Mouse (Mus musculus) C2C12 (cell line): ENCODE measurements around the gene Stab1. TPM values are rescaled to one million over a fixed set of nuclear protein-coding genes. Genes with fewer than 3 reads are reported as not detected.

Experiments
- H3K27me3 ChIP-seq: one replicate; pipeline ENCODE4 v1.6.1; 2011; ENCODE audit not compliant: control insufficient read depth, insufficient read depth, insufficient read length
- H3K36me3 ChIP-seq: one replicate; pipeline ENCODE4 v1.6.1; 2011; ENCODE audit not compliant: control insufficient read depth, insufficient read depth
- H3K4me3 ChIP-seq: one replicate; pipeline ENCODE4 v1.5.1; 2011; ENCODE audit warnings: mild to moderate bottlenecking, control low read depth; ENCODE audit not compliant: poor library complexity, insufficient read depth, severe bottlenecking
- H3K79me2 ChIP-seq: one replicate; pipeline ENCODE4 v1.6.1; 2011; ENCODE audit not compliant: control insufficient read depth, insufficient read depth
- H3K79me3 ChIP-seq: one replicate; pipeline ENCODE4 v1.6.1; 2011; ENCODE audit warnings: low read depth, control low read depth
- H3ac ChIP-seq: one replicate; pipeline ENCODE3; 2011; ENCODE audit warnings: low read depth; ENCODE audit not compliant: control insufficient read depth, insufficient read length
- CEBPB ChIP-seq: IDR thresholded peaks from one replicate; pipeline ENCODE4 v1.6.1; 2011; ENCODE audit warnings: low read depth, mild to moderate bottlenecking, control low read depth, moderate library complexity
- CTCF ChIP-seq: IDR thresholded peaks from one replicate; pipeline ENCODE4 v1.5.1; 2011; ENCODE audit not compliant: control insufficient read depth, insufficient read depth, insufficient read length
- FOSL1 ChIP-seq: IDR thresholded peaks from one replicate; pipeline ENCODE4 v1.8.0; 2011; ENCODE audit warnings: mild to moderate bottlenecking, low read length; ENCODE audit not compliant: poor library complexity, insufficient read depth, severe bottlenecking
- MAX ChIP-seq: IDR thresholded peaks from one replicate; pipeline ENCODE4 v1.6.1; 2011; ENCODE audit warnings: mild to moderate bottlenecking, control low read depth
- MYOD1 ChIP-seq: IDR thresholded peaks from one replicate; pipeline ENCODE4 v1.6.1; 2011; ENCODE audit warnings: low read depth; ENCODE audit not compliant: control insufficient read depth, insufficient read length
- MYOG ChIP-seq: IDR thresholded peaks from one replicate; pipeline ENCODE4 v1.6.1; 2011; ENCODE audit not compliant: control insufficient read depth, insufficient read length; ENCODE audit errors: extremely low read depth
- USF1 ChIP-seq: IDR thresholded peaks from one replicate; pipeline ENCODE4 v1.6.1; 2011; ENCODE audit warnings: low read depth, mild to moderate bottlenecking, control low read depth, moderate library complexity
- polyA plus RNA-seq: library from polyadenylated mRNA; unstranded; fragments of >200 nt; fragmentation: generic; extraction: Trizol; gene quantifications from one replicate; pipeline ENCODE4 v1.2.1, GENCODE M21; 2012; ENCODE audit warnings: missing spikeins

Gene Stab1
- polyA plus RNA-seq, 1 experiment: 0.25 TPM

DNA sequence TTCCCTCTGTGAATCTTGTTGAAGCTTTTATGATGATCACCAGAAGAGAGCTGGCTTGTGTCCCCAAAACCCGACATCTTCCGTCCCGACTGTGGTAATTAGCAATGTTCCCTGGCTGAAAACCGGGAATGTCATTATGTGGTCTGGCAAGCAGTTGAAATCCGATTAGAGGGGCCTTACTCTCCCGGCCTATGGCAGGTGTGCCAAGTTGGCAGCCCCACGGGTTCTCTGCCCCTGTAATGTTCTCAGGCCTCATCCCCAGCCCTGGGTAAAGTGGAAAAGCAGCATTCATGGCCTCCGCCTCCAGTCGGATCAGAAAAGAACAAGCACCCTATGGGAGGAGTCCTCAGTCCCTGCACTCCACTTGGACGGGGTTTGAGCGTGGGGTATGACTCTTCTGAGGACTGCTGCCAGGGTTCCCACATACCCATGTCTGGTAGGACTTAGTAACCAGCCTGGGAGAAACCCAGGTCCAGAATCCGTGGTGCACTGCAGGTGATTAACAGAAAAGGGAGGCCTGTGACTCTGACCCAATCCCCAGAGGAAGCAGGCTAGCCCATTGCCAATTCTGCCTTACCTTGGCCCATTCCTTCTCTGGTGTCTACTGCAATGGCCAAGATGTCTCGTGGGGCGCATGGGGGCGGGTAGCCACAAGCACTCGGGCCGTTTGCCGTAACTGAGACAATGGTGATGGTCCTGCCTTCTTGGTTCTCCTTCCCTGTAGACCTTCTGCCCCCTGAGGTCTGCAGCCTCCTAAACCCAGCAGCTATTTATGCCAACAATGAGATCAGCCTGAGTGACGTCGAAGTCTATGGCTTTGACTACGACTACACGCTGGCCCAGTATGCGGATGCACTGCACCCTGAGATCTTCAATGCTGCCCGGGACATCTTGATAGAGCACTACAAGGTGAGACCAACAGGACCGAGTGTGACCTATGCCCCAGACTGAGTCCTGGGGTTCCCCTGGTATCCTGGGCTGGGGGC, 34.1 kb downstream of the Stab1 start:
- Histone ChIP-seq H3K27me3 (no peaks in the 10 kb centered on the region), H3ac (no peak overlapping the region), H3K4me3 (no peak overlapping the region), H3K79me2 (peaks cover 14% of the 10 kb centered on the region), H3K79me3 (peaks cover 3% of the 10 kb centered on the region), H3K36me3 (peaks cover 19% of the 10 kb centered on the region)
- TF ChIP-seq USF1 (no peak), CEBPB (no peak), MYOG (no peak), FOSL1 (no peak), MAX (no peak), MYOD1 (no peak), CTCF (no peak)

DNA sequence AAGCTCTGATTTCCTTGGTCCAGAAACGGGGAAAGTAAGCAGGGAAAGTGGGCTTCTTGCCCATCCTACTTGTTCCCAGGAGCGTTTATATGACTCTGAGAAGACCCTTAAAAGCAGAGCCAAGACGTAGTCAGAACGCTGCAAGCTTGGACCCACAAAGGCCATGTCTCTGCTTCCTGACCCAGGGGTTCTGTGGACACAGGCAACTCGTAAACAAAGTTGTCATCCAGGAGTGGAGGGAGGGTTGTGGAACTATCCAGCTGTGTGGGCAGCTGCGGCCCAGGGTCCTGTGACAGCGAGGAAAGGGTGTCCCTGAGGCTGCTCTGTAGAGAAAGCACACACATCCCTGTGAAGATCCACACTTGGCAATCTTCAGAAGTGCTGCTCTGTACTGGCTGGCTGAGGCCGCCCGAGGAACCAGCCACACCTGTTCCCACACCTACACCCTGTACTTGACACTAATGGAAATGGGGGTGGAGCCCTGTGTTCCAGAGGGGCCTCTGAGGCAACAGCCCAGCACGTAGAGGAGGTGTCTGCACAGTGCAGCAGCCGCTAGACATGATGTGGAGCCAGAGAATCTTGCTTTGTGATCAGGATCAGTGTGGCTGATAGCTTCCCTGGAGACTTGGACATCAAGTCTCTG, 35.3 kb downstream of the Stab1 start:
- peaks cover 19% of the 10 kb centered on the region for H3K79me2 ChIP-seq
- H3K36me3 ChIP-seq: peaks cover 19% of the 10 kb centered on the region
- no peak overlapping the region for H3ac ChIP-seq
- H3K4me3 ChIP-seq: no peak overlapping the region
- peaks cover 4% of the 10 kb centered on the region for H3K79me3 ChIP-seq
- no peak for TF ChIP-seq FOSL1
- no peak for TF ChIP-seq MYOD1
- no peak for TF ChIP-seq CTCF
- TF ChIP-seq MYOG: no peak
- TF ChIP-seq MAX: no peak
- no peak for TF ChIP-seq CEBPB
- no peak for TF ChIP-seq USF1
- no peaks in the 10 kb centered on the region for H3K27me3 ChIP-seq

DNA sequence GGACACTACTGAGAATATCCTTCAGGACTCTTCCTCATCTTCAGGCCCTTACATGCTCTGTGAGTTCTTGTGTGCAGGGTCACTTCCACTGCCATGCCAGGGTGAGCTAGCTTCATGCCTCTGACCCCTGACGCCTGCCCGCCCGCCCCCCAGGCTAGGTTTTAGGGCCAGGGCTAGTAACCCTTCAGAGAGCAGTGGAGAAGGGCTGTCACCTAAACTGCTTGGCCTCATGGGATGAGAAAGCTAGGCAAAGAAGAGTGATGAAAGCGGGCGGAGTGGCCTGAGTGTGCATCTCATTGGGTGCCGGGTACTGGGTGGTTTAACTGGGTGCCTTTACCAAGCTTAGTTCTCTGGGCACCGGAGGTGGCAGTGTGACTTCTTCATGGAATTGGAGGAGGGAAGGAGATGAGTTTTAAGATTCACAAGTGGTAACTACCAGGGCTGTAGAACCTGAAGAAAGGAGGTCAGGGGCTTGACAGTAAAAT, 35.9 kb downstream of the Stab1 start:
- TF ChIP-seq CEBPB: no peak
- TF ChIP-seq FOSL1: no peak
- TF ChIP-seq CTCF: no peak
- TF ChIP-seq MYOG: no peak
- no peak for TF ChIP-seq USF1
- no peak for TF ChIP-seq MAX
- no peak for TF ChIP-seq MYOD1
- Histone ChIP-seq H3ac (no peak overlapping the region), H3K79me3 (peaks cover 9% of the 10 kb centered on the region), H3K4me3 (no peak overlapping the region), H3K27me3 (no peaks in the 10 kb centered on the region), H3K79me2 (peaks cover 26% of the 10 kb centered on the region), H3K36me3 (peaks cover 19% of the 10 kb centered on the region)

DNA sequence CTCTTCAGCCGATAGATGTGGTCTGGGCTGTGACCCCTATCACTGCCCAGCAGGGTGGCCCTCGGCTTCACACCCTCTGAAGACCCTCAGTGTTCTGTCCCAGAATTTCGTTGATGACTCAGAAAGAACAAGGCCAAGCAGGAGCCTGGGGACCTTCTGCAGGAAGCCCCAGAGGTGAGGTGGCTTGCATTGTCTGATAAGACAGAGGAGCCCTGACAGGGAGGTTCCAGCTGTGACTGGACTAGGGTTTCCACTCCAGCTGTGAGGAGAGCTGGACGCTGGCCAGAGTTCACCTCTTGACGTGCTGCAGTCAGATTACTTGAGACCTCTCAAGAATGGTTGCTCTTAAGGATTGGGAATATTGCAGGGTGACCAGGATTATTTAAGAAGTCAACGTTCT, 36.4 kb downstream of the Stab1 start:
- Histone ChIP-seq H3K79me2 (peaks cover 31% of the 10 kb centered on the region), H3ac (peak overlapping the region; percentile 31), H3K27me3 (no peaks in the 10 kb centered on the region), H3K4me3 (peak overlapping the region; percentile 52), H3K36me3 (peaks cover 19% of the 10 kb centered on the region), H3K79me3 (peaks cover 14% of the 10 kb centered on the region)
- TF ChIP-seq CTCF (no peak), MYOG (no peak), MAX (no peak)

DNA sequence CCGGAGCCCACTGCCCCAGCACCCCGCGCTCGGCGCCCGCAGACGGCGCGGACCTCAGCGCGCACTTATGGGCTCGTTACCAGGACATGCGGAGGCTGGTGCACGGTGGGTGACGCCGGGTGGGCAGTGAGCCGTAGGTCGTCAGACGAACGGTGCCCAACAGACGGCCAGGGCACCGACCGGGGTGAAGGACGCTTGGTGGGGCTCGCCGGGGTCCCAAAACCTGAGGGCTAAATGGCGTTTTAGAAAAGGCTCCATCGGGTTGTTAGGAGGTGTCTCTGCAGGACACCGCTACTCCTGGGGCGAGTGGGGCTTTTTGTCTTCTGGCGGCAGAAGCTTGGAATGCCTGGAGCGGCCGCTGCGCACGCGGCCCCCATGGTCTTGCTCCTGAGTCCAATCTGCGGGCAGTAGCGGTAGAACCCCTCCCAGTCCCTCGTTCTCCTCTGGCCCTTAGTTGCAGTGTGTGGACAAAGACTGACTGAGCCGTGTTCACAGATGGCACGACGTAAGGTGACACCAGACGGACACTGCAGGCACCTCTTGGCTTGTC, 37.1 kb downstream of the Stab1 start:
- TF ChIP-seq CTCF (no peak), USF1 (no peak), MYOD1 (no peak), CEBPB (no peak), MYOG (no peak), FOSL1 (no peak), MAX (no peak)
- H3ac ChIP-seq: peak overlapping the region; percentile 92
- H3K36me3 ChIP-seq: peaks cover 20% of the 10 kb centered on the region
- H3K27me3 ChIP-seq: no peaks in the 10 kb centered on the region
- peak overlapping the region; percentile 52 for H3K4me3 ChIP-seq
- peaks cover 37% of the 10 kb centered on the region for H3K79me2 ChIP-seq
- H3K79me3 ChIP-seq: peaks cover 20% of the 10 kb centered on the region
